Mouse (Mus musculus) lung, postnatal 0 days (tissue): ENCODE results near the gene Farp1. TPM values are rescaled to one million over a fixed set of nuclear protein-coding genes. Genes with fewer than 3 reads are reported as not detected.

Experiments
- ATAC-seq: fragments of 200-750 bp; cut with Nextera tagmentation; 2 replicates; pipeline ENCODE4 v1.8.0; 2017; ENCODE audit warnings: moderate library complexity
- DNase-seq: peaks from one replicate; pipeline ENCODE4 v3.0.0-alpha.2; 2016; ENCODE audit warnings: low spot score
- H3K27ac ChIP-seq: fragments of 300-500 bp; sonication (generic); 2 replicates; pipeline ENCODE4 v1.5.1; 2014; ENCODE audit warnings: antibody characterized with exemption, mild to moderate bottlenecking, low read length, mixed read lengths
- H3K27me3 ChIP-seq: fragments of 300-500 bp; sonication (generic); replicated peaks from 2 replicates; pipeline ENCODE4 v1.6.1; 2014; ENCODE audit warnings: low read length, mixed read lengths; ENCODE audit not compliant: insufficient read depth
- H3K36me3 ChIP-seq: fragments of 300-500 bp; sonication (generic); 2 replicates; pipeline ENCODE4 v1.6.1; 2014; ENCODE audit warnings: low read length, mixed read lengths; ENCODE audit not compliant: insufficient read depth
- H3K4me1 ChIP-seq: fragments of 300-500 bp; sonication (generic); 2 replicates; pipeline ENCODE4 v1.6.1; 2014; ENCODE audit warnings: antibody characterized with exemption, low read depth, low read length, mixed read lengths; ENCODE audit not compliant: insufficient read depth
- H3K4me2 ChIP-seq: fragments of 300-500 bp; sonication (generic); replicated peaks from 2 replicates; pipeline ENCODE4 v1.6.1; 2014; ENCODE audit warnings: low read depth, mild to moderate bottlenecking, low read length, moderate library complexity, mixed read lengths
- H3K4me3 ChIP-seq: fragments of 300-500 bp; sonication (generic); 2 replicates; pipeline ENCODE4 v1.5.1; 2014; ENCODE audit warnings: low read depth, low read length
- H3K9ac ChIP-seq: fragments of 300-500 bp; sonication (generic); replicated peaks from 2 replicates; pipeline ENCODE4 v1.6.1; 2014; ENCODE audit warnings: low read depth, mild to moderate bottlenecking
- H3K9me3 ChIP-seq: fragments of 300-500 bp; sonication (generic); 2 replicates; pipeline ENCODE4 v1.6.1; 2016; ENCODE audit warnings: low read length, mixed read lengths
- CTCF ChIP-seq: IDR thresholded peaks from 2 replicates; pipeline ENCODE4 v1.5.1; 2016; ENCODE audit warnings: antibody characterized with exemption, mild to moderate bottlenecking
- EP300 ChIP-seq: IDR thresholded peaks from 2 replicates; pipeline ENCODE4 v1.6.1; 2016; ENCODE audit warnings: antibody characterized with exemption, mild to moderate bottlenecking, control low read depth
- WGBS: fragments of 180-500 bp; shearing (Covaris S2); extraction: QIAGEN DNeasy Blood & Tissue Kit; methylation state at CpG from one replicate; pipeline ENCODE4 v1.1.7; 2014; 5-methylcytosine and 5-hydroxymethylcytosine counted together
- polyA plus RNA-seq: library from polyadenylated mRNA; unstranded; fragments of >200 nt; fragmentation: Nextera tagmentation; extraction: Ambion mirVana; gene quantifications from 2 replicates; pipeline ENCODE4 v1.2.1, GENCODE M21; 2015

Gene Farp1
- polyA plus RNA-seq, 1 experiment from 2014 or later: 17.9 TPM

GRCm38 (mm10) chr14:121262606-121263005, 227.6 kb downstream of the Farp1 start:
- ATAC-seq: no peak

GRCm38 (mm10) chr14:121263912-121264311, 228.9 kb downstream of the Farp1 start:
- no peak for DNase-seq
- H3K4me2 ChIP-seq: no peak overlapping the region
- H3K27me3 ChIP-seq: no peaks in the 10 kb centered on the region
- TF ChIP-seq CTCF (no peak), EP300 (no peak)
- no peak overlapping the region for H3K9ac ChIP-seq
- 48% methylated on average over 2 of the region's 2 CpGs for WGBS
- H3K27ac ChIP-seq: 0 out of 2 replicates have a peak overlapping the region, but pooled peaks have one; percentile 9
- no peaks in the 10 kb centered on the region; the same call in none of the 2 replicates for H3K36me3 ChIP-seq
- no peak overlapping the region for H3K4me3 ChIP-seq
- H3K9me3 ChIP-seq: no peaks in the 10 kb centered on the region
- peak; percentile 36 for ATAC-seq
- 0 out of 2 replicates have a peak, but pooled peaks cover 4% of the 10 kb centered on the region for H3K4me1 ChIP-seq

More at GRCm38 (mm10) chr14:121262606-121263005, 227.6 kb downstream of the Farp1 start:
- Histone ChIP-seq H3K36me3 (peaks cover 5% of the 10 kb centered on the region), H3K9me3 (no peaks in the 10 kb centered on the region), H3K4me2 (no peak overlapping the region), H3K27me3 (no peaks in the 10 kb centered on the region), H3K9ac (no peak overlapping the region), H3K4me3 (no peak overlapping the region), H3K27ac (no peak overlapping the region), H3K4me1 (0 out of 2 replicates have a peak, but pooled peaks cover 4% of the 10 kb centered on the region)
- DNase-seq: no peak
- TF ChIP-seq CTCF: no peak
- no peak for TF ChIP-seq EP300
- 60% methylated on average over 4 of the region's 4 CpGs for WGBS

- peak; percentile 62 for ATAC-seq
Measured at GRCm38 (mm10) chr14:121264453-121264852, 229.5 kb downstream of the Farp1 start.

GRCm38 (mm10) chr14:121267801-121268200, 232.8 kb downstream of the Farp1 start:
- no peak overlapping the region for H3K4me3 ChIP-seq
- no peaks in the 10 kb centered on the region for H3K9me3 ChIP-seq
- H3K4me1 ChIP-seq: 0 out of 2 replicates have a peak, but pooled peaks cover 4% of the 10 kb centered on the region
- H3K4me2 ChIP-seq: no peak overlapping the region
- H3K27ac ChIP-seq: no peak overlapping the region
- WGBS: 90% methylated on average over 8 of the region's 8 CpGs
- no peak overlapping the region for H3K9ac ChIP-seq
- DNase-seq: no peak
- no peaks in the 10 kb centered on the region for H3K27me3 ChIP-seq
- ATAC-seq: no peak
- TF ChIP-seq EP300 (no peak), CTCF (no peak)
- peaks cover 20% of the 10 kb centered on the region for H3K36me3 ChIP-seq

More at GRCm38 (mm10) chr14:121264453-121264852, 229.5 kb downstream of the Farp1 start:
- peak overlapping the region; percentile 14; the same call in 1 of the 2 replicates for H3K27ac ChIP-seq
- H3K4me1 ChIP-seq: 0 out of 2 replicates have a peak, but pooled peaks cover 4% of the 10 kb centered on the region
- H3K9me3 ChIP-seq: no peaks in the 10 kb centered on the region
- H3K27me3 ChIP-seq: no peaks in the 10 kb centered on the region
- no peak overlapping the region for H3K4me2 ChIP-seq
- TF ChIP-seq CTCF: no peak
- H3K4me3 ChIP-seq: no peak overlapping the region
- peak; percentile 33 for DNase-seq
- H3K9ac ChIP-seq: no peak overlapping the region
- H3K36me3 ChIP-seq: peaks cover 2% of the 10 kb centered on the region
- WGBS: 60% methylated on average over 6 of the region's 6 CpGs

- DNase-seq: no peak
- Histone ChIP-seq H3K9ac (no peak overlapping the region), H3K4me1 (no peaks in the 10 kb centered on the region), H3K36me3 (peaks cover 25% of the 10 kb centered on the region; the same call in 1 of the 2 replicates), H3K4me2 (no peak overlapping the region), H3K4me3 (no peak overlapping the region), H3K9me3 (no peaks in the 10 kb centered on the region), H3K27me3 (no peaks in the 10 kb centered on the region), H3K27ac (no peak overlapping the region)
- ATAC-seq: no peak
- 70% methylated on average over 6 of the region's 6 CpGs for WGBS
- TF ChIP-seq CTCF (no peak), EP300 (no peak)
Measured at GRCm38 (mm10) chr14:121270490-121270889, 235.5 kb downstream of the Farp1 start.

- Histone ChIP-seq H3K9ac (no peak overlapping the region), H3K36me3 (peaks cover 46% of the 10 kb centered on the region), H3K27me3 (no peaks in the 10 kb centered on the region), H3K4me2 (no peak overlapping the region), H3K4me1 (no peaks in the 10 kb centered on the region), H3K27ac (no peak overlapping the region), H3K9me3 (no peaks in the 10 kb centered on the region), H3K4me3 (no peak overlapping the region)
- no peak for TF ChIP-seq EP300
- no peak for TF ChIP-seq CTCF
- 69% methylated on average over 12 of the region's 12 CpGs for WGBS
- DNase-seq (no peak), ATAC-seq (no peak)
Measured at GRCm38 (mm10) chr14:121274985-121275384, 240.0 kb downstream of the Farp1 start.
